Mouse (Mus musculus): Measurements from ENCODE around the gene Smim1. TPM values are rescaled to one million over a fixed set of nuclear protein-coding genes. Genes with fewer than 3 reads are reported as not detected.

The Smim1 gene
- total RNA-seq, 2 experiments from 2014 or later: 34.2 to 177 TPM

Other genes with a start within 250 kb of the Smim1 start
- 58.6 and 78.0 TPM in 2 replicates for gene A430005L14Rik, start 69.0 kb downstream of the Smim1 start, total RNA-seq (2014; fragmentation: Nextera tagmentation)
- 45.1 and 62.6 TPM in 2 replicates for gene A430005L14Rik, start 69.0 kb downstream of the Smim1 start, total RNA-seq (2017)
- gene Dffb, start 51.1 kb downstream of the Smim1 start, total RNA-seq (2014; fragmentation: Nextera tagmentation): 6.4 and 9.5 TPM in 2 replicates
- gene Dffb, start 51.1 kb downstream of the Smim1 start, total RNA-seq (2017): 11.8 and 15.0 TPM in 2 replicates
- gene Cep104, start 51.0 kb downstream of the Smim1 start, total RNA-seq (2014; fragmentation: Nextera tagmentation): 10.6 and 18.1 TPM in 2 replicates
- 6.0 and 8.4 TPM in 2 replicates for gene Cep104, start 51.0 kb downstream of the Smim1 start, total RNA-seq (2017)
- gene Lrrc47, start 14.5 kb downstream of the Smim1 start, total RNA-seq (2014; fragmentation: Nextera tagmentation): 30.7 and 36.8 TPM in 2 replicates
- gene Lrrc47, start 14.5 kb downstream of the Smim1 start, total RNA-seq (2017): 32.6 and 49.4 TPM in 2 replicates
- not detected in 2 replicates for gene Ccdc27, start 16.4 kb upstream of the Smim1 start, total RNA-seq (2014; fragmentation: Nextera tagmentation)
- gene Ccdc27, start 16.4 kb upstream of the Smim1 start, total RNA-seq (2017): not detected in 2 replicates
- gene Trp73, start 114.0 kb upstream of the Smim1 start, total RNA-seq (2014; fragmentation: Nextera tagmentation): not detected in 2 replicates
- not detected in 2 replicates for gene Trp73, start 114.0 kb upstream of the Smim1 start, total RNA-seq (2017)
- gene Wrap73, start 116.1 kb upstream of the Smim1 start, total RNA-seq (2014; fragmentation: Nextera tagmentation): 23.3 and 29.7 TPM in 2 replicates
- gene Wrap73, start 116.1 kb upstream of the Smim1 start, total RNA-seq (2017): 8.9 and 10.9 TPM in 2 replicates
- 67.6 and 82.8 TPM in 2 replicates for gene Tprgl, start 134.4 kb upstream of the Smim1 start, total RNA-seq (2014; fragmentation: Nextera tagmentation)
- gene Tprgl, start 134.4 kb upstream of the Smim1 start, total RNA-seq (2017): 39.9 and 49.6 TPM in 2 replicates
- 0.22 and 0.37 TPM in 2 replicates for gene Megf6, start 144.5 kb upstream of the Smim1 start, total RNA-seq (2014; fragmentation: Nextera tagmentation)
- gene Megf6, start 144.5 kb upstream of the Smim1 start, total RNA-seq (2017): 0.38 TPM in 1 of 2 replicates, not detected in the other

All from megakaryocyte-erythroid progenitor cell, adult 5-6 weeks (primary cell).